ENCODE assay signal across 23 mouse cellular contexts in genomic region chr7:96879593-96879992, GRCm38 (mm10).
DNase-seq lines count a peak whose midpoint lies in the region; ATAC-seq and TF ChIP-seq lines count a peak whose summit lies in the region.
"Had no signal": no experiment of that assay in that cellular context is flagged by ENCODE, and none has a peak within 500 bp of the region (broad histone marks: within the 10 kb centered on the region; RNA-seq: fewer than 3 reads in every experiment).

No protein-coding gene starts in this region.

- no peak overlapping the region for H3K4me3 ChIP-seq in midbrain, embryonic 15.5 days
- no peak overlapping the region for H3K4me3 ChIP-seq in midbrain, postnatal 0 days (ENCODE audit: low read depth, low read length)
- H3K4me3 ChIP-seq: forebrain, embryonic 12.5 days; heart, adult 2 months; hindbrain, embryonic 12.5 days; limb, embryonic 12.5 days; liver, embryonic 12.5 days had no signal

- no peaks in the 10 kb centered on the region for H3K27me3 ChIP-seq in midbrain, embryonic 15.5 days (replicated peaks)
- no peaks in the 10 kb centered on the region for H3K27me3 ChIP-seq in midbrain, postnatal 0 days (ENCODE audit: insufficient read depth, low read length)
- H3K27me3 ChIP-seq: forebrain, embryonic 12.5 days; hindbrain, embryonic 12.5 days; limb, embryonic 12.5 days; liver, embryonic 12.5 days had no signal

- no peak overlapping the region for H3K9ac ChIP-seq in midbrain, embryonic 15.5 days
- no peak overlapping the region for H3K9ac ChIP-seq in midbrain, postnatal 0 days (replicated peaks; ENCODE audit: low read length, poor library complexity, severe bottlenecking)
- H3K9ac ChIP-seq: forebrain, embryonic 12.5 days; hindbrain, embryonic 12.5 days; limb, embryonic 12.5 days; liver, embryonic 12.5 days had no signal

- no peaks in the 10 kb centered on the region for H3K9me3 ChIP-seq in midbrain, embryonic 15.5 days
- H3K9me3 ChIP-seq in midbrain, postnatal 0 days (ENCODE audit: low read length): no peaks in the 10 kb centered on the region
- H3K9me3 ChIP-seq: forebrain, embryonic 12.5 days; hindbrain, embryonic 12.5 days; limb, embryonic 12.5 days; liver, embryonic 12.5 days had no signal

- WGBS in midbrain, embryonic 15.5 days: 86% methylated on average over 6 of the region's 6 CpGs
- 89% methylated on average over 6 of the region's 6 CpGs for WGBS in midbrain, postnatal 0 days

- H3K27ac ChIP-seq in midbrain, embryonic 15.5 days: peak overlapping the region; percentile 45; the same call in 1 of the 2 replicates
- H3K27ac ChIP-seq in midbrain, postnatal 0 days (ENCODE audit: low read depth, low read length): no peak overlapping the region
- H3K27ac ChIP-seq: forebrain, embryonic 12.5 days; heart, adult 2 months; hindbrain, embryonic 12.5 days; limb, embryonic 12.5 days; liver, embryonic 12.5 days had no signal

- no peak for ATAC-seq in CD4-positive, CD25-positive, alpha-beta regulatory T cell, adult 4 months
- peak; percentile 22; the same call in 1 of the 2 replicates for ATAC-seq in midbrain, embryonic 15.5 days (replicated peaks)
- ATAC-seq in midbrain, postnatal 0 days (ENCODE audit: low FRiP score): no peak
- peak; percentile 77 for ATAC-seq in granulocyte monocyte progenitor cell, adult 5-6 weeks (replicated peaks; ENCODE audit: poor library complexity, severe bottlenecking)
- no peak for ATAC-seq in activated CD4-positive, CD25-positive, alpha-beta regulatory T cell, adult 4 months
- ATAC-seq: liver, embryonic 12.5 days had no signal

- DNase-seq in CD4-positive, CD25-positive, alpha-beta regulatory T cell, adult 2 months (ENCODE audit: low read depth, low spot score): peak; percentile 7
- no peak for DNase-seq in midbrain, postnatal 0 days (ENCODE audit: low spot score)
- no peak for DNase-seq in heart, adult 11 months
- DNase-seq: adrenal gland, postnatal 25 days; cerebellum, adult 9-10 months; gastrocnemius, postnatal 10 days; heart, adult 2 months; kidney, adult 11 months; kidney, postnatal 4 days; lung, adult 18-20 months; lung, postnatal 10 days; retina, postnatal 1 day; right cerebral cortex, postnatal 25 days; spleen, adult 18-20 months; thymus, postnatal 14 days had no signal

- TF ChIP-seq CTCF in midbrain, postnatal 0 days (IDR thresholded peaks at IDR 0.05): no peak

- H3K4me1 ChIP-seq in midbrain, embryonic 15.5 days: no peaks in the 10 kb centered on the region
- H3K4me1 ChIP-seq in midbrain, postnatal 0 days (ENCODE audit: insufficient read depth, low read length): no peaks in the 10 kb centered on the region
- H3K4me1 ChIP-seq: liver, embryonic 12.5 days had no signal

- no peak overlapping the region for H3K4me2 ChIP-seq in midbrain, embryonic 15.5 days
- H3K4me2 ChIP-seq in midbrain, postnatal 0 days (ENCODE audit: low read depth, low read length, poor library complexity, severe bottlenecking): no peak overlapping the region
- H3K4me2 ChIP-seq: forebrain, embryonic 12.5 days; hindbrain, embryonic 12.5 days; limb, embryonic 12.5 days; liver, embryonic 12.5 days had no signal

- no peaks in the 10 kb centered on the region; the same call in 1 of the 2 replicates for H3K36me3 ChIP-seq in midbrain, embryonic 15.5 days (replicated peaks)
- H3K36me3 ChIP-seq in midbrain, postnatal 0 days (ENCODE audit: insufficient read depth, low read length): no peaks in the 10 kb centered on the region
- H3K36me3 ChIP-seq: hindbrain, embryonic 12.5 days; liver, embryonic 12.5 days had no signal

Comparison
In these comparisons a context has a peak if more than half of its experiments do, and no peak if none do; other contexts are left out.
1. ATAC-seq: peak in midbrain, embryonic 15.5 days (single experiment) and granulocyte monocyte progenitor cell, adult 5-6 weeks (single experiment); none in CD4-positive, CD25-positive, alpha-beta regulatory T cell, adult 4 months (single experiment), midbrain, postnatal 0 days (single experiment) and activated CD4-positive, CD25-positive, alpha-beta regulatory T cell, adult 4 months (single experiment).